Mouse (Mus musculus) lung, adult 2 months (tissue): ENCODE results near the gene Cd300lf.

Source experiments
- CTCF ChIP-seq: fragments of 200-500 bp; IDR thresholded peaks from 2 replicates; pipeline ENCODE4 v1.5.1; 2011; ENCODE audit warnings: mild to moderate bottlenecking, low read length, control low read depth; ENCODE audit not compliant: insufficient read depth
- POLR2A ChIP-seq: fragments of 200-500 bp; IDR thresholded peaks from 2 replicates; pipeline ENCODE4 v1.6.1; 2011; ENCODE audit warnings: low read depth, mild to moderate bottlenecking, control low read depth, low read length, borderline replicate concordance; ENCODE audit errors: extremely low read depth

GRCm38 (mm10) chr11:115100741-115101140, 33.1 kb downstream of the Cd300lf start:
- TF ChIP-seq CTCF (no peak), POLR2A (no peak)
